Mouse (Mus musculus): ENCODE measurements around the gene 1110025L11Rik. TPM values are rescaled to one million over a fixed set of nuclear protein-coding genes. Genes with fewer than 3 reads are reported as not detected.
"Not testable (repeated sequence)": the region's sequence is repeated elsewhere in the genome, so short reads cannot be mapped to it uniquely, and the experiment has no call there.

1110025L11Rik gene
- not detected in 2 replicates for total RNA-seq (2017)

DNA sequence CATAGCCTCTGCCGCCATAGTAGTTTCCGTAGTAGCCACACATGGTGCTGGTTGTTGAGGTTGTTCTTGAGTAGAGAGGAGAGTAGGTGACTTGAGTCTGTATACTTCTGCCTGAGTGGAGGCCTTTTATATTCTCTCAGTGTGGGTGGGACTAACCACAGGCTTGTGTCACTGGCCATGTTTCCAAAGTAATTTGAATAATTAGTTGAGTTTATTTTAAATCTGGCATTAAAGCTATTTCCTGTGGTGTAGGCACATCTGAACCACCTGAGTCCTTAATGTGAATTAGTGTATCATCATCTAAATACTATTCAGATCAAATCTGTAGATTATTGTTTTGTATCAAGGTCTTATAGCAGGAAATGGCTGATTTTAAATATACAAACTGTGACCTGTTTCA lies at the start of gene 1110025L11Rik:
Gene 1110025L11Rik, minus strand, starts transcription at position 101 of the 400 bp plus-strand sequence.
- not testable (repeated sequence) for ATAC-seq (ENCODE audit: extremely low read depth, insufficient number of reproducible peaks, low FRiP score, poor library complexity, severe bottlenecking)

DNA sequence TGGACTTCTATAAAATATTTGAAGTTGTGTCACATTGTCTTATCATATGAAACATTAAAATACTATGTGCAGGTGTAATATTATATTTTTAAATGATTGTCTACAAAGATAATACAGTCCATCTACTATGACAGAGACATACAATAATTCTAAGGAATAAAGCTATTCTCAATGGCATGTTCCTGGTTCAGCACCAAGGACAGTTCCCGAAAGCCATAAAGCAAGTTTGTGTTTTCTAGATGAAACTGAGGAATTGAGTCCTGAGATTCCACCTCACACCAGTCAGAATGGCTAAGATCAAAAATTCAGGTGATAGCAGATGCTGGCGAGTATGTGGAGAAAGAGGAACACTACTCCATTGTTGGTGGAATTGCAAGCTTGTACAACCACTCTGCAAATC lies 7.2 kb upstream of the 1110025L11Rik start:
- not testable (repeated sequence) for ATAC-seq (ENCODE audit: extremely low read depth, insufficient number of reproducible peaks, low FRiP score, poor library complexity, severe bottlenecking)

DNA sequence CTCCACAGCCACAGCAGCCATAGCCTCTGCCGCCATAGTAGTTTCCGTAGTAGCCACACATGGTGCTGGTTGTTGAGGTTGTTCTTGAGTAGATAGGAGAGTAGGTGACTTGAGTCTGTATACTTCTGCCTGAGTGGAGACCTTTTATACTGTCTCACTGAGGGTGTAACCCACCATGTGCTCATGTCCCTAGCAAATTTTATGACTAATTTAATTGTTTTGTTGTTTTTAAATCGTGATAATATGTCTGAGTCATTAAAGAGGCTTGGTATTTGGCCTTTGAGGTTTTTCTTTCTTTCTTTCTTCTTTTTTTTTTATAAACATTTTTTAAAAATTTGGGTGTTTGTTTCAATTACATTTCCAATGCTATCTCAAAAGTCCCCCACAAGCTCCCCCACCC lies 16.0 kb downstream of the 1110025L11Rik start, which contains the start of gene Krtap6-5:
Gene Krtap6-5, minus strand, starts transcription at position 101 of the 400 bp plus-strand sequence.
- ATAC-seq (ENCODE audit: extremely low read depth, insufficient number of reproducible peaks, low FRiP score, poor library complexity, severe bottlenecking) = no peak

DNA sequence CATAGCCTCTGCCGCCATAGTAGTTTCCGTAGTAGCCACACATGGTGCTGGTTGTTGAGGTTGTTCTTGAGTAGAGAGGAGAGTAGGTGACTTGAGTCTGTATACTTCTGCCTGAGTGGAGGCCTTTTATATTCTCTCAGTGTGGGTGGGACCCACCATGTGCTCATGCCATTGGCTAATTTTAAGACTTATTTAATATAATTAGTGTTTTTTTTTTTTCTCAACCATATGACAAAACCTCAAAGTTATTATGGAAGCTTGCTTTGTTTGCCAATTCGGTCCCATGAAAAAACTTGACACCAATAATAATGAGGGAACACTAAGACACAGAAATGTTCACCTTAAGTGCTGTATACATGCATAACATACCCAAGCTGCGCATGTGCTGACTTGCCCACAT lies 22.4 kb downstream of the 1110025L11Rik start, which contains the start of gene Gm10228:
Gene Gm10228, minus strand, starts transcription at position 101 of the 400 bp plus-strand sequence.
- ATAC-seq (ENCODE audit: extremely low read depth, insufficient number of reproducible peaks, low FRiP score, poor library complexity, severe bottlenecking) = not testable (repeated sequence)

DNA sequence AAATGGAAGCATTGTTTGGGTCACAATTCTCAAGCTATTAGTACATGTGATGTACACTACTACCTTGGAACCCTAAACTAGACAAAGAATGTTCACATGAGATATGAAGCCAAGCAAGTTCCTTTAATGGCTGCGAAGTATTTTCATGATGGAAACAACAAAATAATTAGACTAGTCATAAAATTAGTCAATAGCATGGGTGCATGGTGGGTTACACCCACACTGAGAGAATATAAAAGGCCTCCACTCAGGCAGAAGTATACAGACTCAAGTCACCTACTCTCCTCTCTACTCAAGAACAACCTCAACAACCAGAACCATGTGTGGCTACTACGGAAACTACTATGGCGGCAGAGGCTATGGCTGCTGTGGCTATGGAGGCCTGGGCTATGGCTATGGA lies 32.4 kb downstream of the 1110025L11Rik start, which contains the start of gene Krtap6-1:
Gene Krtap6-1, plus strand, starts transcription at position 301 of the 400 bp plus-strand sequence.
- ATAC-seq (ENCODE audit: extremely low read depth, insufficient number of reproducible peaks, low FRiP score, poor library complexity, severe bottlenecking) = not testable (repeated sequence)

DNA sequence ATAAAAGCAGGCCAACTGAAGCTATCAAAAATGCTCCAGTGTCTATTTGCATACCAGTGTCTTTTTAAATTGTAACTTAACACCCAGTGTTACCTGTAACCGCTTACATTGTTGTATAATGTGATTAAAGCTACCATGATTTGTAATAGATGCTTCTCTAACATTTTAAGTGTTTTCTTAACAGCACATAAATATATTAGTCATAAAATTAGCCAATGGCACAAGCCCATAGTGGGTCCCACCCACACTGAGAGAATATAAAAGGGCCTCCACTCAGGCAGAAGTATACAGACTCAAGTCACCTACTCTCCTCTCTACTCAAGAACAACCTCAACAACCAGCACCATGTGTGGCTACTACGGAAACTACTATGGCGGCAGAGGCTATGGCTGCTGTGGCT lies 48.8 kb downstream of the 1110025L11Rik start, which contains the start of gene Gm10229:
Gene Gm10229, plus strand, starts transcription at position 301 of the 400 bp plus-strand sequence.
- not testable (repeated sequence) for ATAC-seq (ENCODE audit: extremely low read depth, insufficient number of reproducible peaks, low FRiP score, poor library complexity, severe bottlenecking)

DNA sequence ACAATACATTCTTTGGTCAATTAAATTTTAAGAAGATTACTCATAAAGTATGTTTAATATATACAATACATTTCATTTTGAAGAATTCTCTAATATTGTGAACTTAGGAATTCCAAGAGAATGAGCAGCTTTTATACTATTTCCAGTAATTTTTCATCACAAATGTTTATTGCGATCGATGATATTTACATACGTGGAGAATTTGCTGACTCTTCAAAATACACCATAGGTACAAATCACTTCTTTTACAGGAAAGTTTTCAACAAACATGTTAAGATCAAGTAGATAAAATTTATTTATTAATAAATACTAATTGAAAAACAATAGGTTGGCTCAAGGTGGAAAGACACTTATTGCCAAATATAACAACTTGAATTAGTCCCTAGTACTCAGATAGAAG lies 49.8 kb downstream of the 1110025L11Rik start:
- no peak for ATAC-seq (ENCODE audit: extremely low read depth, insufficient number of reproducible peaks, low FRiP score, poor library complexity, severe bottlenecking)

Other genes with a start within 250 kb of the 1110025L11Rik start
- not detected in 2 replicates for gene Krtap15, start 243.8 kb downstream of the 1110025L11Rik start, total RNA-seq (2017)
- not detected in 2 replicates for gene Krtap14, start 237.9 kb downstream of the 1110025L11Rik start, total RNA-seq (2017)
- gene Krtap19-1, start 194.6 kb downstream of the 1110025L11Rik start, total RNA-seq (2017) = not detected in 2 replicates
- not detected in 2 replicates for gene Krtap19-2, start 189.7 kb downstream of the 1110025L11Rik start, total RNA-seq (2017)
- gene Krtap19-3, start 186.0 kb downstream of the 1110025L11Rik start, total RNA-seq (2017) = not detected in 2 replicates
- not detected in 2 replicates for gene Krtap19-4, start 178.9 kb downstream of the 1110025L11Rik start, total RNA-seq (2017)
- not detected in 2 replicates for gene Krtap19-5, start 167.5 kb downstream of the 1110025L11Rik start, total RNA-seq (2017)
- not detected in 2 replicates for gene Krtap19-9b, start 131.7 kb downstream of the 1110025L11Rik start, total RNA-seq (2017)
- gene Krtap16-3, start 101.1 kb downstream of the 1110025L11Rik start, total RNA-seq (2017) = not detected in 2 replicates
- gene Krtap22-2, start 53.2 kb downstream of the 1110025L11Rik start, total RNA-seq (2017) = not detected in 2 replicates
- not detected in 2 replicates for gene Gm10229, start 48.7 kb downstream of the 1110025L11Rik start, total RNA-seq (2017)
- not detected in 2 replicates for gene Krtap6-1, start 32.3 kb downstream of the 1110025L11Rik start, total RNA-seq (2017)
- gene Gm10228, start 22.5 kb downstream of the 1110025L11Rik start, total RNA-seq (2017) = not detected in 2 replicates
- not detected in 2 replicates for gene Krtap6-5, start 16.1 kb downstream of the 1110025L11Rik start, total RNA-seq (2017)
- not detected in 2 replicates for gene Krtap6-3, start 20.0 kb upstream of the 1110025L11Rik start, total RNA-seq (2017)
- not detected in 2 replicates for gene Gm6358, start 76.8 kb upstream of the 1110025L11Rik start, total RNA-seq (2017)
- not detected in 2 replicates for gene Gm10061, start 87.1 kb upstream of the 1110025L11Rik start, total RNA-seq (2017)
- not detected in 2 replicates for gene Gm9789, start 94.0 kb upstream of the 1110025L11Rik start, total RNA-seq (2017)
- gene Gm7735, start 105.5 kb upstream of the 1110025L11Rik start, total RNA-seq (2017) = not detected in 2 replicates
- not detected in 2 replicates for gene 1110057P08Rik, start 110.7 kb upstream of the 1110025L11Rik start, total RNA-seq (2017)
- gene Krtap20-2, start 141.9 kb upstream of the 1110025L11Rik start, total RNA-seq (2017) = not detected in 2 replicates